Mouse (Mus musculus) inflammation-experienced regulatory T-cells, adult 16 weeks (primary cell): Measurements from ENCODE around the gene Slc13a4. TPM values are rescaled to one million over a fixed set of nuclear protein-coding genes. Genes with fewer than 3 reads are reported as not detected.

Source experiments
- polyA plus RNA-seq: library from polyadenylated mRNA; unstranded; fragments of 100-300 nt; shearing (Covaris generic); gene quantifications from one replicate; pipeline ENCODE4 v1.2.1, GENCODE M21; 2017

The Slc13a4 gene
- polyA plus RNA-seq = not detected

DNA sequence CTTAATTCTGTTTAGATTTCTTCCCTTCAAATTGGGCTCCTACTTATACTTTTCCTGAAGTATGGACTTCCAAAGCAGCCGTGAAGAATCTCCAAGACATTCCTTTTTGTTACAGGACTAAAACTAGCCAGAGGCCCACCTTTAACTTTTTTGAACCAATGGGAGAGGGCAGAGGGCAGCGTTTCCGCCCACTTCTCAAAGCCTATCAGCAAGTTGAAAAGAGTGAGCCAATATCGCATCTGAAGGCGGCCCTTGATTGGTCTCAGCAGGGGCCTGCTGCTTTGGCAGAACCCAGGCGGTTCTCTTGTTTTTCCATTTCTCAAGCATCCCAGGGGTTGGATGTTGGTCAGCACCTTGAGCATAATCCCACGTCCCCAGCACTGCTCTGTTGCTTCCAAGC is at the start of gene Slc13a4:
Gene Slc13a4, minus strand, starts transcription at position 95 of the 400 bp plus-strand sequence.

DNA sequence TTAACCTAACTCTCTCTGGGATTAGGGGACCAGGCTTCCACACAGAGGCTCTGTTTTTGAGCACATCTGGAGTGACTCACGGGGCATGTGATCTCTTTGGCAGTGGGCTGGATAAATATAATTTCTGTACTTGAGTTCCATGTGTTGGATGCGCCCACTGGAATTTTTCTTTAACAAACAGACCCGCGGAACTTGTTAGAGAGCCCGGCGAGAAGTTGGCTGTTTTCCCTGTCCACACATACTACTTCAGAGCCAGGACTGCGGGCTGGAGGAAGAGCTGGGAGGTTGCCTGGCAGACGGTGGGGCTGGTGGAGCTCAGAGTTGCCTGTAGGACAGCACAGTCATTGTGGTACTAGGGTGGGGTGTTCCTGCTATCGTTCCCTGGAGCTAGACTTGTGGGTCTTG is 18.2 kb upstream of the Slc13a4 start, which contains the start of gene Fam180a:
Gene Fam180a, minus strand, starts transcription at position 31 of the 405 bp plus-strand sequence.

Other genes with a start within 250 kb of the Slc13a4 start
- 74.4 TPM for gene Cnot4, start 174.4 kb downstream of the Slc13a4 start, polyA plus RNA-seq
- 46.6 TPM for gene Nup205, start 130.7 kb downstream of the Slc13a4 start, polyA plus RNA-seq
- gene Fam180a, start 18.0 kb upstream of the Slc13a4 start, polyA plus RNA-seq = not detected
- 95.3 TPM for gene Mtpn, start 231.8 kb upstream of the Slc13a4 start, polyA plus RNA-seq